Mouse (Mus musculus) neutrophil, adult 59 days (primary cell): ENCODE measurements around the gene Gm7879. TPM values are rescaled to one million over a fixed set of nuclear protein-coding genes. Genes with fewer than 3 reads are reported as not detected.

ENCODE experiments used
- total RNA-seq, 2 experiments: library from RNA; stranded (reverse); gene quantifications; 1 replicate in 1 of 2; 2 replicates in 1 of 2; pipeline ENCODE4 v1.2.4; 2023

Gm7879 gene
- total RNA-seq = 10 to 100 TPM in 1 of 2 experiments, 1 to 10 TPM in 1; 7.9 to 10.9 TPM

GRCm38 (mm10) chr5:43912844-43913243 lies at the start of gene Gm7879:
TSS of gene Gm7879 (plus strand) at chr5:43913144.

DNA sequence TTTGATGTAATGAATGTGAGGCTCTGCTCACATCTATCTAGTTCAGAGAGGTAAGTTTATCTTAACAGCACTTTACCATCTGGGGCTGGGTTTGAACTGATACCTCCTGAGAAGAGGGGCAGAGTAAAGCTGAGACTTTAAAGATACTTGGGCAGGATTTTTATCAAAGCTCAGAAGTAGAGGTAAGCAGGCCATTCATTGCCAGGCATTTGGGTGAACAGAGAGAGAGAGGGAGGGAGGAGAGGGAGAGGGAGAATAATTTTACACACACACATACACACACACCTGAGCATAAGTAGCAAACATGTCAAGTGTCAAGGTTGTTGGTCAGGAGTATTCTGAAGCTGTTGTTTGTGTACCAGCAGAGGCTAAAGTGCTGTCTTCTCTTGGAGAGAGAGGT lies 44.7 kb upstream of the Gm7879 start, which contains the start of gene Cd38:
Gene Cd38 (plus strand): TSS at position 301 of the 400 bp plus-strand sequence.

Other genes with a start within 250 kb of the Gm7879 start
- 10 to 100 TPM; 84.1 to 84.7 TPM for gene Bst1, start 94.3 kb upstream of the Gm7879 start, total RNA-seq
- gene Fbxl5, start 91.5 kb upstream of the Gm7879 start, total RNA-seq = 100 to 1,000 TPM; 205 to 243 TPM
- 1 to 10 TPM; 1.3 to 3.9 TPM for gene Cd38, start 44.6 kb upstream of the Gm7879 start, total RNA-seq
- not detected for gene Fgfbp1, start 68.6 kb downstream of the Gm7879 start, total RNA-seq
- 10 to 100 TPM; 38.2 to 49.8 TPM for gene Prom1, start 188.9 kb downstream of the Gm7879 start, total RNA-seq